Mouse (Mus musculus) embryonic facial prominence, embryonic 14.5 days (tissue): ENCODE results near the gene Lrg1. TPM values are rescaled to one million over a fixed set of nuclear protein-coding genes. Genes with fewer than 3 reads are reported as not detected.
A peak's percentile ranks its signal among the peaks of the same experiment; 100 is the strongest.

Source experiments
- ATAC-seq: fragments of 200-750 bp; cut with Nextera tagmentation; 2 replicates; pipeline ENCODE4 v1.8.0; 2017; ENCODE audit warnings: low read depth, moderate number of reproducible peaks, moderate TSS enrichment
- DNase-seq: peaks from one replicate; pipeline ENCODE4 v3.0.0-alpha.2; 2015; ENCODE audit warnings: low spot score
- H3K27ac ChIP-seq: fragments of 300-500 bp; sonication (generic); replicated peaks from 2 replicates; pipeline ENCODE4 v1.5.1; 2014; ENCODE audit warnings: low read depth, mild to moderate bottlenecking, low read length, moderate library complexity
- H3K27me3 ChIP-seq: fragments of 300-500 bp; sonication (generic); replicated peaks from 2 replicates; pipeline ENCODE4 v1.6.1; 2014; ENCODE audit warnings: low read length; ENCODE audit not compliant: control insufficient read depth, insufficient read depth
- H3K36me3 ChIP-seq: fragments of 300-500 bp; sonication (generic); 2 replicates; pipeline ENCODE4 v1.6.1; 2014; ENCODE audit warnings: low read length, mixed read lengths; ENCODE audit not compliant: control insufficient read depth, insufficient read depth
- H3K4me1 ChIP-seq: fragments of 300-500 bp; sonication (generic); 2 replicates; pipeline ENCODE4 v1.6.1; 2014; ENCODE audit warnings: antibody characterized with exemption, low read length; ENCODE audit not compliant: control insufficient read depth, insufficient read depth
- H3K4me2 ChIP-seq: fragments of 300-500 bp; sonication (generic); 2 replicates; pipeline ENCODE4 v1.6.1; 2014; ENCODE audit warnings: low read depth, mild to moderate bottlenecking, low read length, moderate library complexity, mixed read lengths
- H3K4me3 ChIP-seq: fragments of 300-500 bp; sonication (generic); 2 replicates; pipeline ENCODE4 v1.5.1; 2014; ENCODE audit warnings: low read depth, mild to moderate bottlenecking, low read length
- H3K9ac ChIP-seq: fragments of 300-500 bp; sonication (generic); 2 replicates; pipeline ENCODE4 v1.6.1; 2014; ENCODE audit warnings: low read depth, mild to moderate bottlenecking, low read length, moderate library complexity, mixed read lengths
- H3K9me3 ChIP-seq: fragments of 300-500 bp; sonication (generic); 2 replicates; pipeline ENCODE4 v1.6.1; 2016; ENCODE audit warnings: low read length; ENCODE audit not compliant: control insufficient read depth
- WGBS: fragments of 180-500 bp; shearing (Covaris S2); extraction: QIAGEN DNeasy Blood & Tissue Kit; methylation state at CpG from one replicate; pipeline ENCODE4 v1.1.7; 2014; 5-methylcytosine and 5-hydroxymethylcytosine counted together
- polyA plus RNA-seq: library from polyadenylated mRNA; unstranded; fragments of >200 nt; fragmentation: Nextera tagmentation; extraction: Ambion mirVana; gene quantifications from 2 replicates; pipeline ENCODE4 v1.2.1, GENCODE M21; 2014

Gene Lrg1
- polyA plus RNA-seq, 1 experiment from 2014 or later = 1.3 TPM

DNA sequence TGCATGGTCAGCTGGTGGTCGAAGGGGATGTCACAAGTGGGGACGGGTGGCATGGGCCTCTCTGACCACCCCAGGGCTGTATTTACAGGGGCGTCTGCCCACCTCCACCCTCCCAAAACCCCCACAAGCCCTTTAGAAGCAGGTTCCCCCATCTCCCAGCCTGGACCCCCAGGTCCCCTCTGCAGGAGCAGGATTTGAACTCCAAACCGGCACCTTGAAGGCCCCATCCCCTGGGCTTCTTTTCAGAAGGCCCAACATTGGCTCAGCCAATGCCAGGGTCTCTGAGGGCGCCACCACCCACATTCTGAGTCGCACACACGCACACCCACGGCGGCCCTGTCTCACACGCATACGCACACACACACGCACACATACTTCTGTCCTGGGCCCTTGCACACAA lies 1.4 kb upstream of the Lrg1 start:
- peaks cover 7% of the 10 kb centered on the region; the same call in 1 of the 2 replicates for H3K4me1 ChIP-seq
- peaks cover 16% of the 10 kb centered on the region for H3K9me3 ChIP-seq
- H3K36me3 ChIP-seq = no peaks in the 10 kb centered on the region
- H3K4me2 ChIP-seq = no peak overlapping the region
- DNase-seq (no peak), ATAC-seq (no peak)
- no peak overlapping the region for H3K27ac ChIP-seq
- peaks cover 69% of the 10 kb centered on the region for H3K27me3 ChIP-seq
- H3K4me3 ChIP-seq = no peak overlapping the region
- H3K9ac ChIP-seq = no peak overlapping the region
- WGBS = 91% methylated on average over 12 of the region's 12 CpGs

DNA sequence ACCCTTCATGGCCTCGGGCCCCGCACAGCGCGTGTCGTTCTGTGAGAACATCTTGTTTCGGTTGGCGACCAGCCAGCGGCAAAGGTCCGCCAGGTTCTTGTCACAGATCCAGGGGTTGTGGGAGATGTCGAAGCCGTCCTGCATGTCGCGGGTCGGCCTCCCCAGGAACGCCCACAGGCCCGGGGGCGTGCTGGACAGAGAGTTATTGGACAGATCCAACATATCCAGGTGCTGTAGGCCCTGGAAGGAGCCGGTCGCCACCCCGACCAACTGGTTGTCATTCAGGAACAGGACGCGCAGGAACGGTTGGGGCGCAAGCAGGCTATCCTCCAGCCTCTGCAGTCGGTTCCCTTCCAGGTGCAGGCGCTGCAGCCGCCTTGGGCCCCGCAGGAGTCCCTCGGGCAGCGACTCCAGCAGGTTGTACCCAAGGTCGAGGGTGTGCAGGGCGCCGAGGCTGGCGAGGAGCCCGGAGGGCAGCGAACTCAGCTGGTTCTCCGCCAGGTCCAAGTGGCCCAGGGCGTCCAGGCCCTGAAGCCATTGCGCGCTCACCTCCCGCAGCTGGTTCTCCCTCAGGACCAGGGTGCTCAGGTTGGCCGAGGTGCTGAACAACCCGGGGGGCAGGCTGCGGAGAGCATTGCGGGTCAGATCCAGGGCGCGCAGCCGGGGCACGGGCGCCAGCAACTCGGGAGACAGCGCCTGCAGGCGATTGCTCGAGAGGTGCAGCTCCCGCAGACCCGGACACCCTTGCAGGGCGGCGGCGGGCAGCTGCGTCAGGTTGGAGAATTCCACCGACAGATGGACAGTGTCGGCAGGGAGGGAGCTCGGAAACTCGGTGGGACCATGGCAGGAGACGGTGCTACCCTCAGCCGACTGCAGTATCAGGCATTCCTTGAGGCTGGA lies 1.6 kb downstream of the Lrg1 start:
- peaks cover 16% of the 10 kb centered on the region for H3K9me3 ChIP-seq
- no peak for DNase-seq
- no peaks in the 10 kb centered on the region for H3K36me3 ChIP-seq
- 5% methylated on average over 58 of the region's 66 CpGs for WGBS
- H3K27ac ChIP-seq = no peak overlapping the region
- H3K4me3 ChIP-seq = peak overlapping the region; percentile 4
- no peak for ATAC-seq
- H3K9ac ChIP-seq = 0 out of 2 replicates have a peak overlapping the region, but pooled peaks have one; percentile 35
- peaks cover 77% of the 10 kb centered on the region for H3K27me3 ChIP-seq
- H3K4me1 ChIP-seq = peaks cover 10% of the 10 kb centered on the region; the same call in 1 of the 2 replicates
- peak overlapping the region; percentile 27; the same call in 1 of the 2 replicates for H3K4me2 ChIP-seq

DNA sequence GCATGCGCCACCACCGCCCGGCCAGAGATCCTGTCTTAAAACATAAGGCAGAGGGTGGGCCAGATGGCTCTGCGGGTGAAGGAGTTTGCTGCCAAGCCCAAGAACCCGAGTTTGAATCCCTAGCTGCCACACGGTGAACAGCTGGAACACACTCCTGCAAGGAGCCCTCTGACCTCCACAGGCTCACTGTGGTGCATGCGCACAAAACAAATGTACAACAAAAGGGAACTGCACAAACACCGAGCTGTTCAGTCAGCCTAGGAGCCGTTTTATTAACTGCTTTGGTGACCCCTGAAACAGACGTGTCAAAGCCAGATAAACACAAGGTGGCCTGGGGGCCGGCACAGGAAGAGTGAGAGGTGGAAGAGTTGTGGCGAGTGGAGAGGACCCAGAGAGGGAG lies 2.4 kb downstream of the Lrg1 start:
- Histone ChIP-seq H3K9me3 (peaks cover 16% of the 10 kb centered on the region), H3K27me3 (peaks cover 70% of the 10 kb centered on the region), H3K9ac (no peak overlapping the region), H3K4me1 (peaks cover 8% of the 10 kb centered on the region; the same call in 1 of the 2 replicates), H3K36me3 (no peaks in the 10 kb centered on the region), H3K27ac (no peak overlapping the region), H3K4me3 (peak overlapping the region; percentile 4; the same call in 1 of the 2 replicates), H3K4me2 (no peak overlapping the region)
- DNase-seq = no peak
- 38% methylated on average over 12 of the region's 12 CpGs for WGBS
- ATAC-seq = no peak

DNA sequence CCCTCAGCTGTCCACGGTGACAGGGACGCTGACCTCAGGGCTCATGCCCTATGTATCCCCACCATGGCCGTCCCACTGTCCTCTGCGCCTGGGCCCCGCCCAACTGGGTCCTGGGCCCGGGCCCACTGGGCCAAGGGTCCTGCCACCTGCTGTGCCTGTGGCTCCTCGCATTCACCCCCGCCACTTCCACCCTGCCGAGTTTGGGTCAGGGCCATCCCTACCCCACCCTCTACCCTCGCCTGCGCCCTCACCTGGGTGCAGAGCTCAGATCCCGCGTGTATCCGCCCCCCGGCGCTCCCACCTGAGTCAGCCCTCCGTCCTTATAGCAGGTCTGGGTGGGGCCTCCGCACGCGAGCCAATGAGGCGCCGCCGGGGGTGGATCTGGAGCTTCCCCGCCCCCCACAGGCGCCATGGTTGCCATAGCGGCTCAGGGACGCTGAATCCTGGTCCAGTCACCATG lies 4.5 kb downstream of the Lrg1 start, which contains the start of gene Plin5:
Gene Plin5, minus strand, starts transcription at position 346 of the 460 bp plus-strand sequence.
- WGBS = 3% methylated on average over 20 of the region's 27 CpGs
- 0 out of 2 replicates have a peak within 1 kb of the TSS, but pooled peaks have one; percentile 11 for H3K9ac ChIP-seq
- peak; percentile 58 for ATAC-seq

DNA sequence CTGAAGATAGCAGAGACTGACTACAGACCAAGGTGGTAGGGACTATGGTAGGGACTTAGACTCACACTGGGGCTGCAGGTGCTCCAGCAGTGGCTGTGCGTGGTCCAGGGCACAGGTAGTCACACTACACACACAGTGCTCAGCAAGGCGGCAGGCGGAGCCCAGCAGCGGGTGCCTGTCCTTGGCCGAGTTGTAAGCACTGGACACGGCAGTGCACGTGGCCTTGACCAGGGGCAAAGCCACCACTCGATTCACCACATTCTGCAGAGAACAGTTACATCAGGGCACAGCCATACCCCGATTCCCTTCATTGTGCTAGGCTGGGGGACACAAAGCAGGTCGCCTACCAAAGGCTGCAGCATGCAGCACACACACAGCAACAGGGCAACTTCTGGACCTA lies 5.6 kb downstream of the Lrg1 start:
- H3K27me3 ChIP-seq = peaks cover 38% of the 10 kb centered on the region
- no peak overlapping the region for H3K27ac ChIP-seq
- no peaks in the 10 kb centered on the region for H3K36me3 ChIP-seq
- H3K9me3 ChIP-seq = no peaks in the 10 kb centered on the region
- no peak overlapping the region for H3K9ac ChIP-seq
- H3K4me1 ChIP-seq = peaks cover 3% of the 10 kb centered on the region; the same call in 1 of the 2 replicates
- no peak for ATAC-seq
- WGBS = 71% methylated on average over 10 of the region's 10 CpGs
- no peak for DNase-seq
- H3K4me3 ChIP-seq = no peak overlapping the region
- no peak overlapping the region for H3K4me2 ChIP-seq

More for the DNA sequence above, 4.5 kb downstream of the Lrg1 start, which contains the start of gene Plin5:
- Histone ChIP-seq H3K4me3 (peak within 1 kb of the TSS; percentile 25), H3K4me1 (peaks cover 3% of the 10 kb centered on the region; the same call in 1 of the 2 replicates), H3K27me3 (peaks cover 49% of the 10 kb centered on the region), H3K9me3 (peaks cover 4% of the 10 kb centered on the region), H3K36me3 (no peaks in the 10 kb centered on the region), H3K27ac (no peak within 1 kb of the TSS), H3K4me2 (peak within 1 kb of the TSS; percentile 52)
- DNase-seq = peak; percentile 44

DNA sequence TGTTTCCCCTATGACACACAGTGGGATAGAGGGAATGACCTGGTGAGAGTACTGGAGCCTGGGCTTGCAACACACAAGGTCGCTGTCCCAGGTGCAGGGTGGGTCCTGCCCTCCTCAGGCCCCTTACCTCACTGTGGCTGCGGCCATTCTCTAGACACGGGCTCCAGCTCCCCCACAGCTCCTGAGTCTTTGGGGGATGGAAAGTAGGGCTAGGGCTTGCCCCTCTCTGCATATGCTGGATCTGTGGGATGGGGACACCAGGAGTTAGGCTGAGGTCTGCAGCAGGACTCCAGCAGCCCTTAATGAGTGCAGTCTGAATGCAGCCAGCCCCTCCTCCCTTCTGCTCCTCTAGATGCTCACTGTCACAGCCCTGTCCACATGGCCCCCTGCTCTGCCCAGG lies 9.1 kb downstream of the Lrg1 start:
- H3K4me3 ChIP-seq = no peak overlapping the region
- H3K27ac ChIP-seq = no peak overlapping the region
- no peaks in the 10 kb centered on the region for H3K9me3 ChIP-seq
- H3K4me2 ChIP-seq = no peak overlapping the region
- H3K27me3 ChIP-seq = peaks cover 7% of the 10 kb centered on the region
- 57% methylated on average over 3 of the region's 3 CpGs for WGBS
- H3K9ac ChIP-seq = no peak overlapping the region
- no peak for ATAC-seq
- H3K4me1 ChIP-seq = peaks cover 3% of the 10 kb centered on the region; the same call in 1 of the 2 replicates
- no peak for DNase-seq
- H3K36me3 ChIP-seq = no peaks in the 10 kb centered on the region

DNA sequence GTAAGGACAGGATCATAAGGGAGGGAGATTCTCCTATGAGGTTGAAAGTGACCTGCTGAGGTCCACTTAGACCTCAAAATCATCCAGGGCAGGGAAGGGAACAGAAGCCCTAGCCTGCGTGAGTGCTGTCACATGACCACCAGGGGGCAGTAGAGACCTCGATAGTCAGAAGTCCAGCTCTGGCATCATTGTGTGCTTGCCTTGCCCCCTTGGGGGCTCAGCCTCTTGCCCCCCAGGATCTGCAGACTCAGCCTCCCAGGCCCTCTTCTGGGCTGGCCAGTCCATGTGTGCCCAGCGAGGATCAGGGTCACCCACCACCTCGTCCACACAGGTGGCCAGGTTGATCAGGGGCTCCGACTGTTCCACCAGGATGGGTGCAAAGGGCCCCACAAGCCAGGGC lies 9.9 kb downstream of the Lrg1 start:
- no peak overlapping the region for H3K4me2 ChIP-seq
- H3K9ac ChIP-seq = no peak overlapping the region
- H3K36me3 ChIP-seq = no peaks in the 10 kb centered on the region
- no peak overlapping the region for H3K4me3 ChIP-seq
- no peaks in the 10 kb centered on the region for H3K4me1 ChIP-seq
- WGBS = 36% methylated on average over 4 of the region's 5 CpGs
- H3K27ac ChIP-seq = no peak overlapping the region
- H3K27me3 ChIP-seq = peaks cover 1% of the 10 kb centered on the region
- no peak for ATAC-seq
- no peaks in the 10 kb centered on the region for H3K9me3 ChIP-seq
- DNase-seq = peak; percentile 81

DNA sequence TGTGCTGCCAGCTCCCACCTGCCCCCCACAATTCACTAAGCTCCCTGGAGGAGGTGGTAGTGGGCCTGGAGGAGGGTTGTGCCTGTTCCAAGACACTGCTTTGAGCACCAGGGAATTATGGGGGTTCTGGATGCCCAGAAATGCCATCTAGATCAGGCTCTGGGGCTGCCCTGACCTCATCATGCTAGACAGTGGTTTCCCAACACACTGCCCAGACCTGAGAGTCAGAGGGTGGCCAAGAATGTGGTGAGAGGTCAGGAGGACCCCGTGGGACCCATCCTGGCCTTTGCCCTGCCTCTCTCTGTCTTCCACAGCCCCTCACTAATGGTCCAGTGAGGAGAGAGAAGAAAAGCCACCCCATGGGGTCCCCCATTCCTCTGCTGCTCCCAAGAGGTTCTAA lies 10.8 kb downstream of the Lrg1 start:
- H3K27ac ChIP-seq = no peak overlapping the region
- no peaks in the 10 kb centered on the region for H3K27me3 ChIP-seq
- no peaks in the 10 kb centered on the region for H3K36me3 ChIP-seq
- no peak overlapping the region for H3K9ac ChIP-seq
- no peak overlapping the region for H3K4me2 ChIP-seq
- DNase-seq = no peak
- no peak for ATAC-seq
- H3K9me3 ChIP-seq = no peaks in the 10 kb centered on the region
- no peaks in the 10 kb centered on the region for H3K4me1 ChIP-seq
- no peak overlapping the region for H3K4me3 ChIP-seq
- WGBS = 69% methylated on average over 1 of the region's 1 CpGs
